Mouse (Mus musculus): ENCODE measurements at regions not wholly inside any gene's neighbourhood (a gene's known extent, or its start where the extent isn't known, plus 50 kb on each side); places are given as distances from the start of the nearest gene placed in this dataset.
A peak's percentile ranks its signal among the peaks of the same experiment; 100 is the strongest.

- TF ChIP-seq CTCF (IDR thresholded peaks at IDR 0.05; ENCODE audit: low read depth, low read length), result no peak
- TF ChIP-seq POLR2A (IDR thresholded peaks at IDR 0.05; ENCODE audit: extremely low read depth, insufficient read depth, low read length), result no peak
- no peak overlapping the region for H3K9ac ChIP-seq (ENCODE audit: low read depth, low read length)
- no peak overlapping the region for H3K27ac ChIP-seq (replicated peaks; ENCODE audit: insufficient read depth, low read depth, low read length)
- 88% methylated on average over 9 of the region's 9 CpGs for WGBS
- DNase-seq (ENCODE audit: extremely low read depth, low read depth, low spot score), result no peak
- H3K36me3 ChIP-seq (ENCODE audit: control insufficient read depth, insufficient read depth, low read length), result no peaks in the 10 kb centered on the region
- no peaks in the 10 kb centered on the region for H3K79me2 ChIP-seq (ENCODE audit: control insufficient read depth, insufficient read depth, low read length)
- H3K4me1 ChIP-seq (ENCODE audit: control insufficient read depth, insufficient read depth, low read length), result no peaks in the 10 kb centered on the region
- no peak overlapping the region for H3K4me3 ChIP-seq (ENCODE audit: insufficient read depth, low read depth, low read length)
- no peaks in the 10 kb centered on the region for H3K27me3 ChIP-seq (ENCODE audit: control insufficient read depth, insufficient read depth, low read length)
Observed at GRCm38 (mm10) chr3:132539780-132540658, 89.6 kb upstream of the Gimd1 start.

DNA sequence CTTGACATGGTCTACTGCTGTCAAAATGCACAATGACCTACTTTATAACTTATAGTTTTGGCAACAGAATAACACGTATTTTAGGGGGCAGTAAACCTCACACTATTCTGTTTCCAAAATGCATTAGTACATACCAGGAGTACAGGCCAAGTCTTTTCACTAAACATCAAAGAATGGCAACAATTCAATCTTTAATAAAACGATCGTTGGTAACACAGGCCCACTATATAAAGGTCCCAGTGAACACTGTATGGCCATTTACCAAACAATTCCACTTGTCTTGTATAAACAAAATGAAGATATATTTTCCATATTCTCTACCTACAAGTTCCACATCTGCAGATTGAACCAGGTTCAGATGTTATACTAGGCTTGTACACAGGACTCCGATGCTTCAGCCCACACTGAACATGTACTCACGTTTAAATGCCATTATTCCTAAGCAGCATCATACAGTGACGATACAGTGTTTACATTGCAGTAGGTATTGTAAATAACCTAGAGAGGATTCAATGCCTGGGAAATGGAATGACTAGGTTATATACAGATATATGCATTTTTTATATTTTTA, 78.3 kb upstream of the Gimd1 start:
- no peaks in the 10 kb centered on the region for H3K79me2 ChIP-seq (ENCODE audit: control insufficient read depth, insufficient read depth, low read length)
- no peaks in the 10 kb centered on the region for H3K27me3 ChIP-seq (ENCODE audit: control insufficient read depth, insufficient read depth, low read length)
- 84% methylated on average over 6 of the region's 6 CpGs for WGBS
- no peak for TF ChIP-seq POLR2A (IDR thresholded peaks at IDR 0.05; ENCODE audit: extremely low read depth, insufficient read depth, low read length)
- no peak for TF ChIP-seq CTCF (IDR thresholded peaks at IDR 0.05; ENCODE audit: low read depth, low read length)
- H3K4me3 ChIP-seq (ENCODE audit: insufficient read depth, low read depth, low read length), result no peak overlapping the region
- H3K36me3 ChIP-seq (ENCODE audit: control insufficient read depth, insufficient read depth, low read length), result no peaks in the 10 kb centered on the region
- DNase-seq (ENCODE audit: extremely low read depth, low read depth, low spot score), result no peak
- no peak overlapping the region for H3K9ac ChIP-seq (ENCODE audit: low read depth, low read length)
- H3K27ac ChIP-seq (replicated peaks; ENCODE audit: insufficient read depth, low read depth, low read length), result no peak overlapping the region
- no peaks in the 10 kb centered on the region for H3K4me1 ChIP-seq (ENCODE audit: control insufficient read depth, insufficient read depth, low read length)

DNA sequence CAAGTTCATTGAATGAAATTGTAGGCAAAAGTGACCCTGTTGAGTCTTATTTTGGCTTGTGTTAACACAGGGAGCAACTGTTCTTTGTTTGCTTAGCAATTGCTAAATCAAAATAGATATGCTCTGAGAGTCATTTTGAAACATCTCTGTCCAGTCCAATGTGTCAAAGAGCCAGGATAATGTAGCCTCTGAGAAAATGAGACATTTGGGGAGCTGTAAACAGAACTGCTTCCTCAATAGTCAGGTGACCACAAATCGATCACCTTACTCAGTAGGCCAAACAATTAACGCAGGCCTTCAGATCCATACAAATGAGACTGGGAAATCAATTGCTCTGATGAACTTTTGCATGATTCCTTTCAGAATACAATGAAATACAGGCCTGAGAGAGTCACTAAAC, 63.9 kb upstream of the Gimd1 start:
- no peaks in the 10 kb centered on the region for H3K36me3 ChIP-seq (ENCODE audit: control insufficient read depth, insufficient read depth, low read length)
- DNase-seq (ENCODE audit: extremely low read depth, low read depth, low spot score), result peak; percentile 99
- no peaks in the 10 kb centered on the region for H3K27me3 ChIP-seq (ENCODE audit: control insufficient read depth, insufficient read depth, low read length)
- H3K79me2 ChIP-seq (ENCODE audit: control insufficient read depth, insufficient read depth, low read length), result no peaks in the 10 kb centered on the region
- WGBS, result 22% methylated on average over 2 of the region's 2 CpGs
- TF ChIP-seq CTCF (IDR thresholded peaks at IDR 0.05; ENCODE audit: low read depth, low read length) (no peak), POLR2A (IDR thresholded peaks at IDR 0.05; ENCODE audit: extremely low read depth, insufficient read depth, low read length) (no peak)
- H3K4me1 ChIP-seq (ENCODE audit: control insufficient read depth, insufficient read depth, low read length), result peaks cover 5% of the 10 kb centered on the region; the same call in 1 of the 2 replicates
- H3K9ac ChIP-seq (ENCODE audit: low read depth, low read length), result no peak overlapping the region
- no peak overlapping the region for H3K4me3 ChIP-seq (ENCODE audit: insufficient read depth, low read depth, low read length)
- H3K27ac ChIP-seq (replicated peaks; ENCODE audit: insufficient read depth, low read depth, low read length), result no peak overlapping the region

DNA sequence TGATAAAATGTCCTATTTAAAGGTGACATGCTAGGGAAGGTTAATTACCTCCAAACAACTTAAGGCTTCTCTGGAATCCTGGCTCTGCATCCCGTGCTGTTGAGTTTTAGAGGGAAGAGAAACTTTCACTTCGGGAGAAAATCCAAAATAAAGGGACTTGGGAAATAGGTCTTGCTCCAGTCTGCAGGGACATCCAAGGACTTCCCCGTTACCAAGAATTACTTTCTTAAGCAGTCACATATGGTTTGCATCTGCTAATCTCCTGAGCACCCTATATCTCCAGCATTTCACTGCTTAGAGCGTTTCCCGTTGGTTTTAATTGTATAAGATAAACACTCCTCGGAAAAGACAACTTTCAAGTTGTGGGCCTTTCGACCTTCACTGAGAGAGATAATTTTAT, 63.3 kb upstream of the Gimd1 start:
- peaks cover 5% of the 10 kb centered on the region; the same call in 1 of the 2 replicates for H3K4me1 ChIP-seq (ENCODE audit: control insufficient read depth, insufficient read depth, low read length)
- H3K27me3 ChIP-seq (ENCODE audit: control insufficient read depth, insufficient read depth, low read length), result no peaks in the 10 kb centered on the region
- DNase-seq (ENCODE audit: extremely low read depth, low read depth, low spot score), result no peak
- 74% methylated on average over 7 of the region's 7 CpGs for whole genome bisulfite sequencing
- no peak overlapping the region for H3K9ac ChIP-seq (ENCODE audit: low read depth, low read length)
- no peaks in the 10 kb centered on the region for H3K36me3 ChIP-seq (ENCODE audit: control insufficient read depth, insufficient read depth, low read length)
- no peaks in the 10 kb centered on the region for H3K79me2 ChIP-seq (ENCODE audit: control insufficient read depth, insufficient read depth, low read length)
- no peak overlapping the region for H3K4me3 ChIP-seq (ENCODE audit: insufficient read depth, low read depth, low read length)
- TF ChIP-seq POLR2A (IDR thresholded peaks at IDR 0.05; ENCODE audit: extremely low read depth, insufficient read depth, low read length), result no peak
- no peak for TF ChIP-seq CTCF (IDR thresholded peaks at IDR 0.05; ENCODE audit: low read depth, low read length)
- no peak overlapping the region for H3K27ac ChIP-seq (replicated peaks; ENCODE audit: insufficient read depth, low read depth, low read length)
